Mouse (Mus musculus) hindbrain, postnatal 0 days (tissue): ENCODE measurements at regions not wholly inside any gene's neighbourhood (a gene's known extent, or its start where the extent isn't known, plus 50 kb on each side); places are given as distances from the start of the nearest gene placed in this dataset.

ENCODE experiments used
- ATAC-seq: fragments of 200-750 bp; cut with Nextera tagmentation; 2 replicates; pipeline ENCODE4 v1.8.0; 2017; ENCODE audit warnings: mild to moderate bottlenecking, moderate TSS enrichment, moderate library complexity
- DNase-seq: peaks from one replicate; pipeline ENCODE4 v3.0.0-alpha.2; 2015; ENCODE audit warnings: low spot score
- H3K27ac ChIP-seq: fragments of 300-500 bp; sonication (generic); 2 replicates; pipeline ENCODE4 v1.5.1; 2014; ENCODE audit warnings: mild to moderate bottlenecking
- H3K27me3 ChIP-seq: fragments of 300-500 bp; sonication (generic); 2 replicates; pipeline ENCODE4 v1.6.1; 2014; ENCODE audit warnings: low read length, mixed read lengths; ENCODE audit not compliant: insufficient read depth
- H3K36me3 ChIP-seq: fragments of 300-500 bp; sonication (generic); 2 replicates; pipeline ENCODE4 v1.6.1; 2014; ENCODE audit warnings: low read length, mixed read lengths; ENCODE audit not compliant: insufficient read depth
- H3K4me1 ChIP-seq: fragments of 300-500 bp; sonication (generic); 2 replicates; pipeline ENCODE4 v1.6.1; 2014; ENCODE audit warnings: antibody characterized with exemption, low read length, mixed read lengths; ENCODE audit not compliant: insufficient read depth
- H3K4me2 ChIP-seq: fragments of 300-500 bp; sonication (generic); 2 replicates; pipeline ENCODE4 v1.6.1; 2014; ENCODE audit warnings: low read depth, mild to moderate bottlenecking, low read length, moderate library complexity, mixed read lengths
- H3K4me3 ChIP-seq: fragments of 300-500 bp; sonication (generic); 2 replicates; pipeline ENCODE4 v1.5.1; 2014; ENCODE audit warnings: low read length
- H3K9ac ChIP-seq: fragments of 300-500 bp; sonication (generic); replicated peaks from 2 replicates; pipeline ENCODE4 v1.6.1; 2014; ENCODE audit warnings: mild to moderate bottlenecking, low read length, moderate library complexity, mixed read lengths
- H3K9me3 ChIP-seq: fragments of 300-500 bp; sonication (generic); 2 replicates; pipeline ENCODE4 v1.6.1; 2016; ENCODE audit warnings: low read length, mixed read lengths
- CTCF ChIP-seq: IDR thresholded peaks from 2 replicates; pipeline ENCODE4 v1.5.1; 2016; ENCODE audit warnings: antibody characterized with exemption, control low read depth, low read depth
- WGBS: fragments of 180-500 bp; shearing (Covaris S2); extraction: QIAGEN DNeasy Blood & Tissue Kit; methylation state at CpG from one replicate; pipeline ENCODE4 v1.1.7; 2014; 5-methylcytosine and 5-hydroxymethylcytosine counted together

- DNase-seq (peak; percentile 27), ATAC-seq (no peak)
- Histone ChIP-seq H3K9ac (no peak overlapping the region), H3K4me1 (no peaks in the 10 kb centered on the region), H3K4me3 (no peak overlapping the region), H3K27me3 (no peaks in the 10 kb centered on the region), H3K9me3 (no peaks in the 10 kb centered on the region), H3K36me3 (no peaks in the 10 kb centered on the region), H3K4me2 (no peak overlapping the region), H3K27ac (no peak overlapping the region)
- 54% methylated on average over 2 of the region's 2 CpGs for WGBS
- TF ChIP-seq CTCF = no peak
Observed at GRCm38 (mm10) chrX:128063065-128063464, 326.7 kb upstream of the Cldn34c4 start.

GRCm38 (mm10) chrX:128046162-128046561, 309.8 kb upstream of the Cldn34c4 start:
- Histone ChIP-seq H3K4me3 (no peak overlapping the region), H3K9me3 (no peaks in the 10 kb centered on the region), H3K4me2 (no peak overlapping the region), H3K27me3 (no peaks in the 10 kb centered on the region), H3K9ac (no peak overlapping the region), H3K36me3 (no peaks in the 10 kb centered on the region), H3K27ac (no peak overlapping the region), H3K4me1 (no peaks in the 10 kb centered on the region)
- TF ChIP-seq CTCF = no peak
- WGBS = 84% methylated on average over 1 of the region's 1 CpGs
- ATAC-seq (no peak), DNase-seq (no peak)
